Mouse (Mus musculus): ENCODE results near the gene Loxl3. TPM values are rescaled to one million over a fixed set of nuclear protein-coding genes. Genes with fewer than 3 reads are reported as not detected.

Loxl3 gene
- polyA plus RNA-seq, 1 experiment from 2014 or later = 5.5 TPM

GRCm38 (mm10) chr6:83003082-83003481 lies 30.9 kb upstream of the Loxl3 start:
- ATAC-seq (ENCODE audit: low FRiP score, low TSS enrichment) = no peak

GRCm38 (mm10) chr6:83003850-83004249 lies 30.1 kb upstream of the Loxl3 start:
- no peaks in the 10 kb centered on the region for H3K4me1 ChIP-seq (ENCODE audit: control insufficient read depth, insufficient read depth, low read length)
- no peak overlapping the region for H3K4me2 ChIP-seq (ENCODE audit: low read length)
- H3K36me3 ChIP-seq (ENCODE audit: control insufficient read depth, insufficient read depth, low read length) = no peaks in the 10 kb centered on the region
- no peak overlapping the region for H3K4me3 ChIP-seq (replicated peaks; ENCODE audit: low read depth, low read length)
- no peaks in the 10 kb centered on the region for H3K27me3 ChIP-seq (ENCODE audit: control insufficient read depth, insufficient read depth, low read length)
- no peaks in the 10 kb centered on the region for H3K9me3 ChIP-seq (ENCODE audit: control insufficient read depth, low read length)
- no peak for DNase-seq
- no peak overlapping the region for H3K9ac ChIP-seq (replicated peaks; ENCODE audit: low read length)
- ATAC-seq (ENCODE audit: low FRiP score, low TSS enrichment) = no peak
- 82% methylated on average over 5 of the region's 5 CpGs for WGBS
- H3K27ac ChIP-seq (replicated peaks; ENCODE audit: low read depth, low read length) = no peak overlapping the region

More at GRCm38 (mm10) chr6:83003082-83003481, 30.9 kb upstream of the Loxl3 start:
- Histone ChIP-seq H3K9ac (replicated peaks; ENCODE audit: low read length) (no peak overlapping the region), H3K4me2 (ENCODE audit: low read length) (no peak overlapping the region), H3K27me3 (ENCODE audit: control insufficient read depth, insufficient read depth, low read length) (no peaks in the 10 kb centered on the region), H3K36me3 (ENCODE audit: control insufficient read depth, insufficient read depth, low read length) (no peaks in the 10 kb centered on the region), H3K4me3 (replicated peaks; ENCODE audit: low read depth, low read length) (no peak overlapping the region), H3K27ac (replicated peaks; ENCODE audit: low read depth, low read length) (no peak overlapping the region), H3K9me3 (ENCODE audit: control insufficient read depth, low read length) (no peaks in the 10 kb centered on the region), H3K4me1 (ENCODE audit: control insufficient read depth, insufficient read depth, low read length) (no peaks in the 10 kb centered on the region)
- no peak for DNase-seq
- 97% methylated on average over 1 of the region's 1 CpGs for WGBS

GRCm38 (mm10) chr6:83004309-83004708 lies 29.7 kb upstream of the Loxl3 start:
- Histone ChIP-seq H3K36me3 (ENCODE audit: control insufficient read depth, insufficient read depth, low read length) (no peaks in the 10 kb centered on the region), H3K27ac (replicated peaks; ENCODE audit: low read depth, low read length) (no peak overlapping the region), H3K4me3 (replicated peaks; ENCODE audit: low read depth, low read length) (no peak overlapping the region), H3K9me3 (ENCODE audit: control insufficient read depth, low read length) (no peaks in the 10 kb centered on the region), H3K4me1 (ENCODE audit: control insufficient read depth, insufficient read depth, low read length) (no peaks in the 10 kb centered on the region), H3K4me2 (ENCODE audit: low read length) (no peak overlapping the region), H3K27me3 (ENCODE audit: control insufficient read depth, insufficient read depth, low read length) (no peaks in the 10 kb centered on the region), H3K9ac (replicated peaks; ENCODE audit: low read length) (no peak overlapping the region)
- ATAC-seq (ENCODE audit: low FRiP score, low TSS enrichment) (no peak), DNase-seq (no peak)
- 74% methylated on average over 2 of the region's 2 CpGs for WGBS

GRCm38 (mm10) chr6:83004872-83005271 lies 29.1 kb upstream of the Loxl3 start:
- Histone ChIP-seq H3K36me3 (ENCODE audit: control insufficient read depth, insufficient read depth, low read length) (no peaks in the 10 kb centered on the region), H3K4me3 (replicated peaks; ENCODE audit: low read depth, low read length) (no peak overlapping the region), H3K4me2 (ENCODE audit: low read length) (no peak overlapping the region), H3K9ac (replicated peaks; ENCODE audit: low read length) (no peak overlapping the region), H3K27me3 (ENCODE audit: control insufficient read depth, insufficient read depth, low read length) (no peaks in the 10 kb centered on the region), H3K4me1 (ENCODE audit: control insufficient read depth, insufficient read depth, low read length) (no peaks in the 10 kb centered on the region), H3K27ac (replicated peaks; ENCODE audit: low read depth, low read length) (no peak overlapping the region), H3K9me3 (ENCODE audit: control insufficient read depth, low read length) (no peaks in the 10 kb centered on the region)
- WGBS = 56% methylated on average over 7 of the region's 7 CpGs
- DNase-seq (no peak), ATAC-seq (ENCODE audit: low FRiP score, low TSS enrichment) (no peak)

GRCm38 (mm10) chr6:83005444-83006011 lies 28.4 kb upstream of the Loxl3 start:
- ATAC-seq (ENCODE audit: low FRiP score, low TSS enrichment) = no peak
- Histone ChIP-seq H3K36me3 (ENCODE audit: control insufficient read depth, insufficient read depth, low read length) (no peaks in the 10 kb centered on the region), H3K9me3 (ENCODE audit: control insufficient read depth, low read length) (no peaks in the 10 kb centered on the region), H3K4me3 (replicated peaks; ENCODE audit: low read depth, low read length) (no peak overlapping the region), H3K4me1 (ENCODE audit: control insufficient read depth, insufficient read depth, low read length) (no peaks in the 10 kb centered on the region), H3K9ac (replicated peaks; ENCODE audit: low read length) (no peak overlapping the region), H3K27me3 (ENCODE audit: control insufficient read depth, insufficient read depth, low read length) (no peaks in the 10 kb centered on the region), H3K27ac (replicated peaks; ENCODE audit: low read depth, low read length) (no peak overlapping the region), H3K4me2 (ENCODE audit: low read length) (no peak overlapping the region)
- DNase-seq = no peak
- WGBS = 84% methylated on average over 10 of the region's 10 CpGs

GRCm38 (mm10) chr6:83006114-83006513 lies 27.9 kb upstream of the Loxl3 start:
- DNase-seq (no peak), ATAC-seq (ENCODE audit: low FRiP score, low TSS enrichment) (no peak)
- no peak overlapping the region for H3K9ac ChIP-seq (replicated peaks; ENCODE audit: low read length)
- no peaks in the 10 kb centered on the region for H3K36me3 ChIP-seq (ENCODE audit: control insufficient read depth, insufficient read depth, low read length)
- WGBS = 86% methylated on average over 6 of the region's 6 CpGs
- no peaks in the 10 kb centered on the region for H3K27me3 ChIP-seq (ENCODE audit: control insufficient read depth, insufficient read depth, low read length)
- no peak overlapping the region for H3K27ac ChIP-seq (replicated peaks; ENCODE audit: low read depth, low read length)
- H3K9me3 ChIP-seq (ENCODE audit: control insufficient read depth, low read length) = no peaks in the 10 kb centered on the region
- no peak overlapping the region for H3K4me3 ChIP-seq (replicated peaks; ENCODE audit: low read depth, low read length)
- H3K4me2 ChIP-seq (ENCODE audit: low read length) = no peak overlapping the region
- no peaks in the 10 kb centered on the region for H3K4me1 ChIP-seq (ENCODE audit: control insufficient read depth, insufficient read depth, low read length)

GRCm38 (mm10) chr6:83008659-83009058 lies 25.3 kb upstream of the Loxl3 start:
- no peak overlapping the region for H3K4me3 ChIP-seq (replicated peaks; ENCODE audit: low read depth, low read length)
- no peaks in the 10 kb centered on the region for H3K4me1 ChIP-seq (ENCODE audit: control insufficient read depth, insufficient read depth, low read length)
- H3K4me2 ChIP-seq (ENCODE audit: low read length) = no peak overlapping the region
- H3K9ac ChIP-seq (replicated peaks; ENCODE audit: low read length) = no peak overlapping the region
- no peaks in the 10 kb centered on the region for H3K36me3 ChIP-seq (ENCODE audit: control insufficient read depth, insufficient read depth, low read length)
- WGBS = 67% methylated on average over 3 of the region's 3 CpGs
- no peak overlapping the region for H3K27ac ChIP-seq (replicated peaks; ENCODE audit: low read depth, low read length)
- H3K9me3 ChIP-seq (ENCODE audit: control insufficient read depth, low read length) = no peaks in the 10 kb centered on the region
- no peak for ATAC-seq (ENCODE audit: low FRiP score, low TSS enrichment)
- no peak for DNase-seq
- H3K27me3 ChIP-seq (ENCODE audit: control insufficient read depth, insufficient read depth, low read length) = no peaks in the 10 kb centered on the region

- ATAC-seq (ENCODE audit: low FRiP score, low TSS enrichment) (no peak), DNase-seq (no peak)
- Histone ChIP-seq H3K4me1 (ENCODE audit: control insufficient read depth, insufficient read depth, low read length) (no peaks in the 10 kb centered on the region), H3K27me3 (ENCODE audit: control insufficient read depth, insufficient read depth, low read length) (no peaks in the 10 kb centered on the region), H3K27ac (replicated peaks; ENCODE audit: low read depth, low read length) (no peak overlapping the region), H3K36me3 (ENCODE audit: control insufficient read depth, insufficient read depth, low read length) (no peaks in the 10 kb centered on the region), H3K9ac (replicated peaks; ENCODE audit: low read length) (no peak overlapping the region), H3K4me2 (ENCODE audit: low read length) (no peak overlapping the region), H3K9me3 (ENCODE audit: control insufficient read depth, low read length) (no peaks in the 10 kb centered on the region), H3K4me3 (replicated peaks; ENCODE audit: low read depth, low read length) (no peak overlapping the region)
- WGBS = 78% methylated on average over 7 of the region's 7 CpGs
Observed at GRCm38 (mm10) chr6:83010010-83010409, 24.0 kb upstream of the Loxl3 start.

GRCm38 (mm10) chr6:83011255-83011654 lies 22.7 kb upstream of the Loxl3 start:
- H3K9ac ChIP-seq (replicated peaks; ENCODE audit: low read length) = no peak overlapping the region
- H3K4me2 ChIP-seq (ENCODE audit: low read length) = no peak overlapping the region
- H3K27me3 ChIP-seq (ENCODE audit: control insufficient read depth, insufficient read depth, low read length) = no peaks in the 10 kb centered on the region
- no peak for ATAC-seq (ENCODE audit: low FRiP score, low TSS enrichment)
- no peaks in the 10 kb centered on the region for H3K4me1 ChIP-seq (ENCODE audit: control insufficient read depth, insufficient read depth, low read length)
- WGBS = 89% methylated on average over 7 of the region's 7 CpGs
- H3K27ac ChIP-seq (replicated peaks; ENCODE audit: low read depth, low read length) = no peak overlapping the region
- no peaks in the 10 kb centered on the region for H3K36me3 ChIP-seq (ENCODE audit: control insufficient read depth, insufficient read depth, low read length)
- DNase-seq = no peak
- H3K4me3 ChIP-seq (replicated peaks; ENCODE audit: low read depth, low read length) = no peak overlapping the region
- no peaks in the 10 kb centered on the region for H3K9me3 ChIP-seq (ENCODE audit: control insufficient read depth, low read length)

Measured in midbrain, embryonic 14.5 days (tissue).